Mouse (Mus musculus) liver, postnatal 0 days (tissue): ENCODE measurements around the gene Olfr558.

ENCODE experiments used
- CTCF ChIP-seq: sonication (generic); IDR thresholded peaks from 2 replicates; pipeline ENCODE4 v1.5.1; 2016; ENCODE audit warnings: antibody characterized with exemption, low read depth
- EP300 ChIP-seq: IDR thresholded peaks from 2 replicates; pipeline ENCODE4 v1.6.1; 2016; ENCODE audit warnings: antibody characterized with exemption, low read depth, mild to moderate bottlenecking

- TF ChIP-seq CTCF (peak; percentile 82), EP300 (no peak)
Observed at GRCm38 (mm10) chr7:102695358-102696125, 6.5 kb upstream of the Olfr558 start, which contains the start of gene Olfr557.
